Mouse (Mus musculus) Patski (cell line): ENCODE data around the gene Plgrkt. TPM values are rescaled to one million over a fixed set of nuclear protein-coding genes. Genes with fewer than 3 reads are reported as not detected.

Experiments used
- ATAC-seq: fragments of 100-300 bp; one replicate; pipeline ENCODE4 v1.8.0; 2021
- CTCF ChIA-PET: fragments of 350-600 bp; sonication (Branson Sonifier 250); formaldehyde crosslinking; loops from one replicate; lab custom pipeline; 2022; ENCODE audit warnings: inconsistent platforms; lab: Charles Lee
- POLR2A ChIA-PET: fragments of 350-600 bp; sonication (Branson Sonifier 250); formaldehyde crosslinking; loops from one replicate; lab custom pipeline; 2022; ENCODE audit warnings: antibody characterized with exemption, inconsistent platforms; lab: Charles Lee
- DNase-seq: peaks from one replicate; pipeline ENCODE4 v3.0.0-alpha.2; 2011; ENCODE audit warnings: low read depth, low spot score
- H3K27me3 ChIP-seq: fragments of 371-371 bp; one replicate; pipeline ENCODE4 v1.5.1; 2021
- CTCF ChIP-seq: fragments of 100-300 bp; IDR thresholded peaks from one replicate; pipeline ENCODE4 v1.5.1; 2021
- in situ Hi-C: fragments of 300-500 bp; cut with MboI; formaldehyde crosslinking; loops from 3 replicates; pipeline ENCODE4 v1.11.1; 2018; ENCODE audit warnings: low pct_unique_long_range_greater_than_20kb, mixed read lengths
- polyA plus RNA-seq: library from polyadenylated mRNA; unstranded; gene quantifications from one replicate; pipeline ENCODE4 v1.2.3, GENCODE M21; 2021

The Plgrkt gene
- polyA plus RNA-seq, 1 experiment from 2014 or later, result 129 TPM

- ATAC-seq, result no peak
- TF ChIP-seq CTCF, result no peak
- no peak for DNase-seq
- in situ Hi-C loops, result no loop called here
- H3K27me3 ChIP-seq, result no peaks in the 10 kb centered on the region
- CTCF ChIA-PET, result no interaction called here
- POLR2A ChIA-PET, result no interaction called here
These were observed 66.3 kb downstream of the Plgrkt start for GRCm38 (mm10) chr19:29300919-29301318.

Other genes starting within 250 kb of the Plgrkt start
- 32.4 TPM for gene Jak2, start 115.6 kb downstream of the Plgrkt start, polyA plus RNA-seq
- gene Insl6, start 42.0 kb downstream of the Plgrkt start, polyA plus RNA-seq, result 2.7 TPM
- not detected for gene Rln1, start 32.7 kb downstream of the Plgrkt start, polyA plus RNA-seq
- gene Cd274, start 65 bp upstream of the Plgrkt start, polyA plus RNA-seq, result 5.2 TPM
- 0.26 TPM for gene Pdcd1lg2, start 43.5 kb upstream of the Plgrkt start, polyA plus RNA-seq
- gene Ric1, start 154.9 kb upstream of the Plgrkt start, polyA plus RNA-seq, result 28.8 TPM